Comparison of ENCODE assay signal across 13 mouse cellular contexts in the genomic region with DNA sequence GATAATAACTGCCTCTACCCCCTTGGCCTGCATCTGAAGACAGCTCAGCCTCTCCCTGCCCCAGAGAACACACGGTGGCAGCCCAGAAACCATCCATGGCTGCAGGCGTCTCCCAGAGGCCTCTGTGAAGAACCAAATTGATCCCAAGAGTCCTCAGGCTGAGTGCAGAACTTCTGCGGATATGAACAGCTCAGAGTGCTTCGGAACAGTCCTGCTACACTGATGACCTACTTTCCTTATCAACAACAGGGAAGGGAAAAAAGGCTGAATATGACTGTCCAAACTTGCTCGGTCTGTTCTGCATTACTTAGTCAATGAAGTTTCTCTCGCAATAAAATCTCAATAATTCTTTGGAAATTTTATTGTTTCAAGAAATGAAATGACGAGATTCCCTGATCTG.
"Had no signal": no experiment of that assay in that cellular context is flagged by ENCODE, and none has a peak within 500 bp of the region (broad histone marks: within the 10 kb centered on the region; RNA-seq: fewer than 3 reads in every experiment).

No protein-coding gene starts in this region.

- H3K27ac ChIP-seq: layer of hippocampus, adult 2 months; limb, embryonic 12.5 days; liver, embryonic 13.5 days had no signal

- ATAC-seq: liver, postnatal 0 days had no signal

- H3K9me3 ChIP-seq: liver, embryonic 13.5 days had no signal

- H3K4me2 ChIP-seq: limb, embryonic 12.5 days; liver, embryonic 13.5 days had no signal

- H3K36me3 ChIP-seq: limb, embryonic 12.5 days had no signal

- H3K9ac ChIP-seq: limb, embryonic 12.5 days; liver, embryonic 13.5 days; liver, postnatal 0 days had no signal

- H3K27me3 ChIP-seq: limb, embryonic 12.5 days; liver, embryonic 13.5 days had no signal

- H3K4me3 ChIP-seq: layer of hippocampus, adult 2 months; limb, embryonic 12.5 days; liver, embryonic 13.5 days had no signal

- DNase-seq: kidney, adult 8-10 months; kidney, postnatal 4 days; liver; liver, embryonic 13.5 days; liver, postnatal 0 days; lung, postnatal 36 days; retina, postnatal 1 day; right cerebral cortex, postnatal 4 days; spleen, adult 18-20 months; thymus, adult 18-20 months; thymus, postnatal 14 days had no signal
